Mouse (Mus musculus) CH12.LX (cell line): ENCODE results near the gene Tekt3. TPM values are rescaled to one million over a fixed set of nuclear protein-coding genes. Genes with fewer than 3 reads are reported as not detected.
A peak's percentile ranks its signal among the peaks of the same experiment; 100 is the strongest.

ENCODE experiments used
- DNase-seq: peaks from one replicate; pipeline ENCODE4 v3.0.0-alpha.2; 2013; ENCODE audit errors: extremely low read depth
- H3K27ac ChIP-seq: 2 replicates; pipeline ENCODE4 v1.5.1; 2012; ENCODE audit warnings: low read depth, mild to moderate bottlenecking, control low read depth, moderate library complexity; ENCODE audit not compliant: insufficient read depth
- H3K27me3 ChIP-seq: replicated peaks from 2 replicates; pipeline ENCODE3; 2012; ENCODE audit warnings: inconsistent platforms
- H3K36me3 ChIP-seq, 2 experiments: replicated peaks in 1 of 2; 2 replicates each; pipeline versions ENCODE3 to v1.6.1; 2012; ENCODE audit warnings: inconsistent platforms in 1 of 2, low read length in 1 of 2, mild to moderate bottlenecking in 1 of 2, mixed read lengths in 1 of 2, moderate library complexity in 1 of 2; ENCODE audit not compliant: control insufficient read depth in 1 of 2, insufficient read depth in 1 of 2
- H3K4me1 ChIP-seq, 2 experiments: 2 replicates each; pipeline ENCODE4 v1.6.1; 2012; ENCODE audit warnings: inconsistent platforms in 1 of 2, moderate library complexity in 1 of 2; ENCODE audit not compliant: insufficient read depth in 2 of 2, control insufficient read depth in 1 of 2
- H3K4me2 ChIP-seq: 2 replicates; pipeline ENCODE4 v1.6.1; 2012; ENCODE audit warnings: low read depth, mild to moderate bottlenecking, control low read depth; ENCODE audit not compliant: poor library complexity, insufficient read depth, severe bottlenecking
- H3K4me3 ChIP-seq, 3 experiments: fragments of 150-350 bp in 1 of 3; sonication (generic) in 1 of 3; replicated peaks in 1 of 3; 2 replicates each; pipeline versions ENCODE3 to v1.5.1; 2011 to 2012; ENCODE audit warnings: low read depth in 2 of 3, low read length in 2 of 3, mild to moderate bottlenecking in 2 of 3, moderate library complexity in 2 of 3, control low read depth in 1 of 3, improper control_type of control experiment in 1 of 3, inconsistent platforms in 1 of 3, mixed read lengths in 1 of 3; ENCODE audit not compliant: poor library complexity in 1 of 3
- H3K79me2 ChIP-seq: replicated peaks from 2 replicates; pipeline ENCODE4 v1.6.1; 2012; ENCODE audit warnings: mild to moderate bottlenecking, moderate library complexity; ENCODE audit not compliant: control insufficient read depth, poor library complexity, insufficient read depth, severe bottlenecking; ENCODE audit errors: extremely low read depth
- H3K9ac ChIP-seq: 2 replicates; pipeline ENCODE4 v1.6.1; 2012; ENCODE audit warnings: low read depth, mild to moderate bottlenecking, control low read depth, moderate library complexity; ENCODE audit not compliant: insufficient read depth
- H3K9me3 ChIP-seq: replicated peaks from 2 replicates; pipeline ENCODE3; 2012; ENCODE audit warnings: low read length, inconsistent platforms, mixed read lengths
- BHLHE40 ChIP-seq: IDR thresholded peaks from 2 replicates; pipeline ENCODE4 v1.6.1; 2011; ENCODE audit warnings: mild to moderate bottlenecking, low read depth, low read length, improper control_type of control experiment
- ETS1 ChIP-seq: conservative IDR thresholded peaks from 2 replicates; pipeline ENCODE4 v1.6.1; 2012; ENCODE audit warnings: low read depth, mild to moderate bottlenecking, inconsistent platforms, low read length, improper control_type of control experiment, moderate library complexity
- GABPA ChIP-seq: IDR thresholded peaks from 2 replicates; pipeline ENCODE4 v1.6.1; 2012; ENCODE audit warnings: low read depth, low read length, improper control_type of control experiment, inconsistent platforms; ENCODE audit not compliant: insufficient replicate concordance
- HCFC1 ChIP-seq: IDR thresholded peaks from 2 replicates; pipeline ENCODE4 v1.6.1; 2012; ENCODE audit warnings: low read depth, mild to moderate bottlenecking, inconsistent platforms, low read length, improper control_type of control experiment
- JUN ChIP-seq: IDR thresholded peaks from 2 replicates; pipeline ENCODE4 v1.6.1; 2011; ENCODE audit warnings: low read depth, mild to moderate bottlenecking, low read length, improper control_type of control experiment, moderate library complexity; ENCODE audit not compliant: insufficient read depth
- JUND ChIP-seq: conservative IDR thresholded peaks from 2 replicates; pipeline ENCODE4 v1.6.1; 2011; ENCODE audit warnings: low read depth, low read length, improper control_type of control experiment
- MAX ChIP-seq: IDR thresholded peaks from 2 replicates; pipeline ENCODE4 v1.6.1; 2011; ENCODE audit warnings: low read length, improper control_type of control experiment
- MEF2A ChIP-seq: IDR thresholded peaks from 2 replicates; pipeline ENCODE4 v1.6.1; 2014; ENCODE audit warnings: low read depth, mild to moderate bottlenecking, inconsistent platforms, low read length, improper control_type of control experiment, borderline replicate concordance
- MYC ChIP-seq: IDR thresholded peaks from 2 replicates; pipeline ENCODE4 v1.6.1; 2011; ENCODE audit warnings: low read depth, mild to moderate bottlenecking, improper control_type of control experiment, low read length
- PAX5 ChIP-seq: IDR thresholded peaks from 2 replicates; pipeline ENCODE4 v1.6.1; 2012; ENCODE audit warnings: low read length, inconsistent platforms, mixed read lengths
- SIN3A ChIP-seq: IDR thresholded peaks from 2 replicates; pipeline ENCODE4 v1.6.1; 2012; ENCODE audit warnings: low read length, improper control_type of control experiment, inconsistent platforms
- SMC3 ChIP-seq: IDR thresholded peaks from 2 replicates; pipeline ENCODE4 v1.6.1; 2011; ENCODE audit warnings: low read depth, low read length, improper control_type of control experiment
- UBTF ChIP-seq: IDR thresholded peaks from 2 replicates; pipeline ENCODE4 v1.6.1; 2012; ENCODE audit warnings: low read depth, mild to moderate bottlenecking, inconsistent platforms, low read length, improper control_type of control experiment, moderate library complexity
- ZC3H11A ChIP-seq: IDR thresholded peaks from 2 replicates; pipeline ENCODE4 v1.6.1; 2012; ENCODE audit warnings: low read depth, mild to moderate bottlenecking, inconsistent platforms, low read length, improper control_type of control experiment
- ZMIZ1 ChIP-seq: IDR thresholded peaks from 2 replicates; pipeline ENCODE4 v1.6.1; 2012; ENCODE audit warnings: low read depth, mild to moderate bottlenecking, inconsistent platforms, low read length, improper control_type of control experiment
- ZNF384 ChIP-seq: IDR thresholded peaks from 2 replicates; pipeline ENCODE4 v1.6.1; 2012; ENCODE audit warnings: low read depth, low read length, improper control_type of control experiment, inconsistent platforms
- dilution Hi-C: fragments of 300-500 bp; cut with MboI; formaldehyde crosslinking; loops from 2 replicates; pipeline ENCODE4 v1.14.3; 2020; ENCODE audit warnings: low sequenced_read_pairs; ENCODE audit not compliant: extremely low pct_unique_long_range_greater_than_20kb, extremely low pct_ligation_motif_present
- in situ Hi-C: fragments of 300-500 bp; cut with MboI; formaldehyde crosslinking; loops from 3 replicates; pipeline ENCODE4 v1.14.3; 2019; ENCODE audit warnings: low sequenced_read_pairs, low pct_ligation_motif_present, low pct_unique_long_range_greater_than_20kb, mixed read lengths
- polyA plus RNA-seq: library from polyadenylated mRNA; unstranded; fragments of >175 nt; gene quantifications from 2 replicates; pipeline ENCODE4 v1.2.1, GENCODE M21; 2012; ENCODE audit warnings: low read depth; ENCODE audit not compliant: insufficient read length
- total RNA-seq, 2 experiments: library from RNA; depleted of rRNA; stranded (reverse); fragments of 300-350 nt in 1 of 2; fragments of >200 nt in 1 of 2; gene quantifications; 2 replicates each; pipeline ENCODE4 v1.2.3; 2012 to 2014

Tekt3 gene
- total and polyA plus RNA-seq, 3 experiments = not detected

DNA sequence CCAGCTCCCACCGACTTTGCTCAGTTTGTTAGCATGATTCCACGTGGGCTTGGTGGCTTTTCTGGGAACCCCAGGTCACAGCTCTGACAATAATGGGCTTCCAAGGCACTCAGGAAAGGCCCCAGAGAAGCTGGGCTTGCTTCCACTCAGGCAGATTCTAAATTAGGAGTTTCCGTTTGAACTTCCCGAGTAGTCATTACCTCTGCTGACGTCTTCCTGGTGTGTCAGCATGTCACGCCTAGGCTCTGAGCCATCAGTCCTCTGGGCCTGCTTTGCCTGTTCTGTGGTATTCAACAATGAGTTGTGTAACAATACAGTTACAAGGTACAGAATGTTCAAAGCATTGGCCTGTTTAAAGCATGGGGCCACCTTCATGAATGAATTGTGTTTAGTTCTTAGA, 74.8 kb downstream of the Tekt3 start:
- no peak for DNase-seq
- no peaks in the 10 kb centered on the region for H3K9me3 ChIP-seq
- H3K27ac ChIP-seq = no peak overlapping the region
- H3K9ac ChIP-seq = no peak overlapping the region
- H3K4me2 ChIP-seq = no peak overlapping the region
- H3K27me3 ChIP-seq = peaks cover 7% of the 10 kb centered on the region
- TF ChIP-seq ZMIZ1 = no peak
- TF ChIP-seq SIN3A = no peak
- no peaks in the 10 kb centered on the region for H3K79me2 ChIP-seq
- H3K36me3 ChIP-seq = no peaks in the 10 kb centered on the region
- no peak overlapping the region for H3K4me3 ChIP-seq
- H3K4me1 ChIP-seq = peaks cover 0 to 16% of the 10 kb centered on the region in 2 experiments; a peak in 2 of 4 replicates
- in situ Hi-C loops = no loop called here
- dilution Hi-C loops = no loop called here

DNA sequence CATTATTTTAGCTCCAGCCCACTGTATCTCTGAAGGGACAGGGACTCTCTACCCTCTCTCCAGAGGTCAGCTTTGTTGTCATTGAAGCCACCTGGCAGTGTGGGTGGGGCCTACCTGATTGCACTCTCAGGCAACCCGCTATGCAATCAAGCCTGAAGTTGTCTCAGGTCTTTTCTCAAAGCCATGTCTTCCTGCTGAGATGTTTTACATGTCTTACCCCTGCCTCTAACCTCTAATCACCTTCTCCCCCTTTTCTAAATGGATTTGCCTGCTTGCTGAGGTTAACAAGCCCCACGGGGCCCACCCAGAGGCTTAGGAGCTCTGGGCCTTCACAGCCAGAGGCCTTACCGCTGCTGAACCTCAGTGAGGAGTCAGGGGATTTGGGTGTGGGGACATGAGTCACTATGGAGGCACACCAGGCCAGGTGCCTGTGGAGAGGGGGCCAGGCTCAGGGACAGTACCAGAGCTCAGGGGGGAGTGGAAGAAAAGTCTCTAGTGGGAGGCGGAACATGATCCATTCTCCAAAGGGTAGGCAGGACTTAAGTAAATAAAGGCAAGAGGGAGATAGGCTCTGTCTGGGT, 75.5 kb downstream of the Tekt3 start:
- Histone ChIP-seq H3K9me3 (no peaks in the 10 kb centered on the region), H3K4me3 (no peak overlapping the region), H3K4me1 (peaks cover 0 to 16% of the 10 kb centered on the region in 2 experiments; a peak in 2 of 4 replicates)
- TF ChIP-seq UBTF (no peak), MYC (no peak)
- TF ChIP-seq, all 38 proteins: peak for 0
- in situ Hi-C loops (no loop called here), dilution Hi-C loops (no loop called here)
- H3K36me3 ChIP-seq = no peaks in the 10 kb centered on the region
- no peak overlapping the region for H3K4me2 ChIP-seq
- H3K27ac ChIP-seq = no peak overlapping the region
- no peak overlapping the region for H3K9ac ChIP-seq
- peak; percentile 33 for DNase-seq
- H3K79me2 ChIP-seq = no peaks in the 10 kb centered on the region
- H3K27me3 ChIP-seq = peaks cover 7% of the 10 kb centered on the region

DNA sequence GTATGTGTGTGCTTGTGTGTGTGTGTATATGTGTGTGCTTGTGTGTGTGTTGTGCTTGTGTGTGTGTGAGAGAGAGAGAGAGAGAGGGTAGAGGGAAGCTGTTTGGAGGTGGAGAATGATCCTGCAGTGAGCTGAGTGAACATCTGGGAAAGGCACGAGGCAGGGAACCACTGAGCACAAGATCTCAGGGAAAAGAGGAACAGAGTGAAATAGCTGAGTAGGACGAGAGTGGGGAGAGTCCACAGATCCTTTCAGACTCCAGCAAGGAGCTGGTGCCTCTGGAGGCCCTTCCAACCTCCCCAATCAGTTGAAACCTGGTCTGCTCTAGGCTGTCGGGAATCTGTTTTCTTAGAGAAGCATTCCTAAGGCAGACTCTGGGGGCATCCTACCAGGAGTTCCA, 77.3 kb downstream of the Tekt3 start:
- no peak for DNase-seq
- no peak overlapping the region for H3K9ac ChIP-seq
- no peaks in the 10 kb centered on the region for H3K79me2 ChIP-seq
- H3K36me3 ChIP-seq = no peaks in the 10 kb centered on the region
- H3K4me1 ChIP-seq = peaks cover 0 to 16% of the 10 kb centered on the region in 2 experiments; a peak in 2 of 4 replicates
- no peak overlapping the region for H3K4me2 ChIP-seq
- dilution Hi-C loops = no loop called here
- in situ Hi-C loops = no loop called here
- H3K4me3 ChIP-seq = no peak overlapping the region
- TF ChIP-seq GABPA (no peak), ZMIZ1 (no peak), SMC3 (no peak), ETS1 (no peak), SIN3A (no peak), JUND (no peak), UBTF (no peak), JUN (no peak), BHLHE40 (no peak), MAX (no peak), PAX5 (no peak), HCFC1 (no peak), ZC3H11A (no peak), ZNF384 (no peak), MEF2A (no peak)
- H3K27ac ChIP-seq = no peak overlapping the region
- no peaks in the 10 kb centered on the region for H3K9me3 ChIP-seq
- H3K27me3 ChIP-seq = peaks cover 2% of the 10 kb centered on the region
